Mouse (Mus musculus) heart, embryonic 10.5 days (tissue): ENCODE measurements at regions not wholly inside any gene's neighbourhood (a gene's known extent, or its start where the extent isn't known, plus 50 kb on each side); places are given as distances from the start of the nearest gene placed in this dataset.

ENCODE experiments used
- DNase-seq: peaks from one replicate; pipeline ENCODE4 v3.0.0-alpha.2; 2017; ENCODE audit warnings: low spot score
- H3K27ac ChIP-seq: fragments of 300-500 bp; sonication (generic); 2 replicates; pipeline ENCODE4 v1.5.1; 2016; ENCODE audit warnings: mild to moderate bottlenecking
- H3K27me3 ChIP-seq: fragments of 300-500 bp; sonication (generic); 2 replicates; pipeline ENCODE4 v1.6.1; 2016; ENCODE audit warnings: mild to moderate bottlenecking; ENCODE audit not compliant: poor library complexity, insufficient read depth, severe bottlenecking
- H3K36me3 ChIP-seq: fragments of 300-500 bp; sonication (generic); 2 replicates; pipeline ENCODE4 v1.6.1; 2016; ENCODE audit warnings: mild to moderate bottlenecking, moderate library complexity
- H3K4me1 ChIP-seq: fragments of 300-500 bp; sonication (generic); 2 replicates; pipeline ENCODE4 v1.6.1; 2016; ENCODE audit warnings: mild to moderate bottlenecking
- H3K4me3 ChIP-seq: fragments of 300-500 bp; sonication (generic); 2 replicates; pipeline ENCODE4 v1.5.1; 2016; ENCODE audit warnings: mild to moderate bottlenecking, moderate library complexity
- H3K9me3 ChIP-seq: fragments of 300-500 bp; sonication (generic); 2 replicates; pipeline ENCODE4 v1.6.1; 2016; ENCODE audit warnings: mild to moderate bottlenecking, moderate library complexity
- WGBS: fragments of 180-500 bp; shearing (Covaris S2); methylation state at CpG from one replicate; pipeline ENCODE4 v1.1.7; 2016; 5-methylcytosine and 5-hydroxymethylcytosine counted together

GRCm38 (mm10) chr8:51032386-51032785 is 2188.6 kb upstream of the Tenm3 start:
- no peak for DNase-seq
- no peaks in the 10 kb centered on the region for H3K4me1 ChIP-seq
- no peak overlapping the region for H3K4me3 ChIP-seq
- no peak overlapping the region for H3K27ac ChIP-seq
- no peaks in the 10 kb centered on the region for H3K27me3 ChIP-seq
- no peaks in the 10 kb centered on the region for H3K9me3 ChIP-seq
- WGBS = 56% methylated on average over 3 of the region's 3 CpGs
- H3K36me3 ChIP-seq = no peaks in the 10 kb centered on the region

DNA sequence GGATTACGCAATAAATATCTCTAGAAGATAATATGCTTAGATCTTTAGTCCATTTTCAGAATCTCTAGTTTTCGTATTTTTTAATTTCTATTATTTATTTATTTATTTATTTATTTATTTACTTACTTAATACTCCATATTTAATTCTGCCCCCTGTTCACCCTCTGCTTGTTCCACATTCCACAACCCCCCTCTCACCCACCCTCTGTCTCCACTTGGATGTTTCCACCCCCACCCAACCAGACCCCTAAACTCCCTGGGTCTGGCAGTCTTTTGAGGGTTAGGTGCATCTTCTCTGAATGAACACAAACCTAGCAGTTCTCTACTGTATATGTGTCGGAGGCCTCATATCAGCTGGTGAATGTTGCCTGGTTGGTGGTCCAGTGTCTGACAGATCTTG is 2166.8 kb upstream of the Tenm3 start:
- 89% methylated on average over 3 of the region's 3 CpGs for WGBS

DNA sequence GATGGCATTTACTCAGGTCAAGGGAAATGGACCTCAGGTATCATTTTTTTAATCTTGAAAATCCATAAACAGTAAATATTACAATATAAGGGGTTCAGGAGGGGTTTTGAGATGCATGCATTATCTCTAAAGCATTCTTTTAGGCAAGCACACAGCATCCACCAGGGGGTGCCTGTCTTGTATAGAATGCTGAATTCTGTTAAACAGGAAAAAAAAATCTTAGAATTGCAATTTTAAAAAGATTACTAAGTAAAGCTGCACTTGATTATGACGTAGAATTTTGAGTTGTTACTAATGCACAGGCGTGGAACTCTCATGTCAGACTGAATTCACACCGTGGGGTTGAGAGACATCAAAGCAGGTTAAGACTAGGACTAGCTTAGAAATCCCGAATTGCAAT is 2123.6 kb upstream of the Tenm3 start:
- Histone ChIP-seq H3K9me3 (no peaks in the 10 kb centered on the region), H3K36me3 (no peaks in the 10 kb centered on the region), H3K27ac (no peak overlapping the region), H3K4me3 (no peak overlapping the region), H3K27me3 (no peaks in the 10 kb centered on the region), H3K4me1 (no peaks in the 10 kb centered on the region)
- no peak for DNase-seq
- 60% methylated on average over 4 of the region's 4 CpGs for WGBS

More for the DNA sequence above, 2166.8 kb upstream of the Tenm3 start:
- Histone ChIP-seq H3K36me3 (no peaks in the 10 kb centered on the region), H3K27me3 (no peaks in the 10 kb centered on the region), H3K9me3 (no peaks in the 10 kb centered on the region), H3K4me1 (no peaks in the 10 kb centered on the region), H3K27ac (no peak overlapping the region), H3K4me3 (no peak overlapping the region)
- DNase-seq = no peak

- no peak overlapping the region for H3K4me3 ChIP-seq
- H3K27me3 ChIP-seq = peaks cover 14% of the 10 kb centered on the region
- H3K36me3 ChIP-seq = no peaks in the 10 kb centered on the region
- WGBS = 21% methylated on average over 5 of the region's 5 CpGs
- no peak overlapping the region for H3K27ac ChIP-seq
- H3K9me3 ChIP-seq = no peaks in the 10 kb centered on the region
- H3K4me1 ChIP-seq = peaks cover 7% of the 10 kb centered on the region; the same call in 1 of the 2 replicates
- no peak for DNase-seq
Observed at GRCm38 (mm10) chr8:50917540-50917939, 2073.8 kb upstream of the Tenm3 start.

- WGBS = 3% methylated on average over 8 of the region's 8 CpGs
Observed at GRCm38 (mm10) chr8:50916733-50917113, 2073.0 kb upstream of the Tenm3 start.

GRCm38 (mm10) chr8:50915876-50916732 is 2072.4 kb upstream of the Tenm3 start:
- DNase-seq = peak; percentile 78
- Histone ChIP-seq H3K9me3 (no peaks in the 10 kb centered on the region), H3K27ac (no peak overlapping the region), H3K4me1 (peaks cover 7% of the 10 kb centered on the region; the same call in 1 of the 2 replicates), H3K27me3 (peaks cover 14% of the 10 kb centered on the region), H3K36me3 (no peaks in the 10 kb centered on the region), H3K4me3 (peak overlapping the region; percentile 78)
- under 1% methylated on average over 55 of the region's 56 CpGs for WGBS

More at GRCm38 (mm10) chr8:50916733-50917113, 2073.0 kb upstream of the Tenm3 start:
- H3K4me3 ChIP-seq = peak overlapping the region; percentile 78
- H3K27me3 ChIP-seq = peaks cover 14% of the 10 kb centered on the region
- DNase-seq = no peak
- no peak overlapping the region for H3K27ac ChIP-seq
- no peaks in the 10 kb centered on the region for H3K9me3 ChIP-seq
- no peaks in the 10 kb centered on the region for H3K36me3 ChIP-seq
- peaks cover 7% of the 10 kb centered on the region; the same call in 1 of the 2 replicates for H3K4me1 ChIP-seq

DNA sequence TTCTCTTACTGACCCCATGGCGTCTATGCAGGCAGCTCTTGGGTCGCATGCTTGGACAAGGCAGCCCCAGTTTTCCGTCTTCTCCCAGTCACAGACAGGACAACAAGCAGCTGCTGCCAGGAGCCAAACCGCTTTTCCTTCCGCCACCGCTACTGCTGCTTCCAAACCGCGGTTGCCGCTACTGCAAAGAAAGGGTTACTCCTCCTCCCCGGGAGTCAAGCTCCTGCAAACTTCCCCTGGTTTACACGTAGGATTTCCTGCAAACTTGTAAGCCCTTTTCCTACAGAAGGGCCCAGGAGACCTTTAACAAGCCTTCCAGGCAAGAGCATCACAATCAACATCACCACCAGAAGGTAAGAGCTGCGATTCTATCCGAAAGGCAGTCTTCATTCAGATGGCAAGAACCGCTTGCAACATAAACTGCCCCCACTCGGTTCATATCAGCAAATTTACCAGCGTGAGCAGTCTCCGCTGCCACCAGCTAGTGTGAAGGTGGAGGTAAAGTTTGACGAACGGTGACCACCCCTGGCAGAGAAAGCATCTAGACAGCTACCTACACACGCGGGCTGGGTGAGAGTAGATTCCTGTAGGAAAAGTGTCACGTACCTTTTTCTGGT is 2071.6 kb upstream of the Tenm3 start:
- H3K27me3 ChIP-seq = peaks cover 14% of the 10 kb centered on the region
- H3K4me1 ChIP-seq = peaks cover 7% of the 10 kb centered on the region; the same call in 1 of the 2 replicates
- WGBS = under 1% methylated on average over 22 of the region's 22 CpGs
- H3K9me3 ChIP-seq = no peaks in the 10 kb centered on the region
- H3K27ac ChIP-seq = no peak overlapping the region
- peak; percentile 74 for DNase-seq
- peak overlapping the region; percentile 78 for H3K4me3 ChIP-seq
- no peaks in the 10 kb centered on the region for H3K36me3 ChIP-seq

- H3K9me3 ChIP-seq = no peaks in the 10 kb centered on the region
- WGBS = 22% methylated on average over 7 of the region's 7 CpGs
- H3K27ac ChIP-seq = no peak overlapping the region
- peaks cover 14% of the 10 kb centered on the region for H3K27me3 ChIP-seq
- H3K4me3 ChIP-seq = peak overlapping the region; percentile 78
- no peak for DNase-seq
- H3K36me3 ChIP-seq = no peaks in the 10 kb centered on the region
- H3K4me1 ChIP-seq = peaks cover 7% of the 10 kb centered on the region; the same call in 1 of the 2 replicates
Observed at GRCm38 (mm10) chr8:50914615-50915014, 2070.9 kb upstream of the Tenm3 start.

GRCm38 (mm10) chr8:50878198-50878597 is 2034.4 kb upstream of the Tenm3 start:
- no peaks in the 10 kb centered on the region for H3K27me3 ChIP-seq
- no peak for DNase-seq
- 79% methylated on average over 5 of the region's 5 CpGs for WGBS
- H3K9me3 ChIP-seq = no peaks in the 10 kb centered on the region
- no peaks in the 10 kb centered on the region for H3K4me1 ChIP-seq
- H3K4me3 ChIP-seq = no peak overlapping the region
- no peak overlapping the region for H3K27ac ChIP-seq
- no peaks in the 10 kb centered on the region for H3K36me3 ChIP-seq
